Mouse (Mus musculus) hindbrain, embryonic 16.5 days (tissue): ENCODE results near the gene B3galt6. TPM values are rescaled to one million over a fixed set of nuclear protein-coding genes. Genes with fewer than 3 reads are reported as not detected.

Experiments used
- ATAC-seq: fragments of 200-750 bp; cut with Nextera tagmentation; 2 replicates; pipeline ENCODE4 v1.8.0; 2017; ENCODE audit warnings: moderate TSS enrichment, moderate library complexity
- H3K27ac ChIP-seq: fragments of 300-500 bp; sonication (generic); 2 replicates; pipeline ENCODE4 v1.5.1; 2014; ENCODE audit warnings: low read depth, mild to moderate bottlenecking, control low read depth, low read length, moderate library complexity
- H3K27me3 ChIP-seq: fragments of 300-500 bp; sonication (generic); replicated peaks from 2 replicates; pipeline ENCODE4 v1.6.1; 2014; ENCODE audit warnings: low read length; ENCODE audit not compliant: control insufficient read depth, insufficient read depth
- H3K36me3 ChIP-seq: fragments of 300-500 bp; sonication (generic); 2 replicates; pipeline ENCODE4 v1.6.1; 2014; ENCODE audit warnings: mild to moderate bottlenecking, low read length, moderate library complexity, mixed read lengths; ENCODE audit not compliant: control insufficient read depth, insufficient read depth
- H3K4me1 ChIP-seq: fragments of 300-500 bp; sonication (generic); 2 replicates; pipeline ENCODE4 v1.6.1; 2014; ENCODE audit warnings: low read depth, low read length; ENCODE audit not compliant: control insufficient read depth, insufficient read depth
- H3K4me2 ChIP-seq: fragments of 300-500 bp; sonication (generic); 2 replicates; pipeline ENCODE4 v1.6.1; 2014; ENCODE audit warnings: mild to moderate bottlenecking, low read length, control low read depth, moderate library complexity
- H3K4me3 ChIP-seq: fragments of 300-500 bp; sonication (generic); 2 replicates; pipeline ENCODE4 v1.5.1; 2014; ENCODE audit warnings: mild to moderate bottlenecking, low read length, control low read depth, moderate library complexity
- H3K9ac ChIP-seq: fragments of 300-500 bp; sonication (generic); 2 replicates; pipeline ENCODE4 v1.6.1; 2014; ENCODE audit warnings: low read depth, mild to moderate bottlenecking, control low read depth, low read length, moderate library complexity
- H3K9me3 ChIP-seq: fragments of 300-500 bp; sonication (generic); 2 replicates; pipeline ENCODE4 v1.6.1; 2014; ENCODE audit warnings: mild to moderate bottlenecking, low read length, moderate library complexity; ENCODE audit not compliant: control insufficient read depth
- WGBS: fragments of 180-500 bp; shearing (Covaris S2); extraction: QIAGEN DNeasy Blood & Tissue Kit; methylation state at CpG from one replicate; pipeline ENCODE4 v1.1.7; 2014; 5-methylcytosine and 5-hydroxymethylcytosine counted together
- polyA plus RNA-seq: library from polyadenylated mRNA; unstranded; fragments of >200 nt; fragmentation: Nextera tagmentation; extraction: Ambion mirVana; gene quantifications from 2 replicates; pipeline ENCODE4 v1.2.1, GENCODE M21; 2015

Gene B3galt6
- polyA plus RNA-seq, 1 experiment from 2014 or later, result 35.7 TPM

GRCm38 (mm10) chr4:156028580-156028979, 36.1 kb upstream of the B3galt6 start:
- H3K9ac ChIP-seq, result no peak overlapping the region
- H3K36me3 ChIP-seq, result peaks cover 5% of the 10 kb centered on the region; the same call in 1 of the 2 replicates
- peaks cover 20% of the 10 kb centered on the region for H3K4me1 ChIP-seq
- H3K9me3 ChIP-seq, result no peaks in the 10 kb centered on the region
- no peak overlapping the region for H3K27ac ChIP-seq
- no peak overlapping the region for H3K4me3 ChIP-seq
- ATAC-seq, result no peak
- no peaks in the 10 kb centered on the region for H3K27me3 ChIP-seq
- H3K4me2 ChIP-seq, result no peak overlapping the region
- 92% methylated on average over 7 of the region's 7 CpGs for WGBS

GRCm38 (mm10) chr4:156026013-156026412, 33.6 kb upstream of the B3galt6 start, which contains the start of gene Tnfrsf18:
Gene Tnfrsf18 (plus strand): TSS chr4:156026164.
- no peak for ATAC-seq
- H3K4me3 ChIP-seq, result no peak within 1 kb of the TSS
- no peak within 1 kb of the TSS for H3K9ac ChIP-seq
- 54% methylated on average over 4 of the region's 4 CpGs for WGBS
- no peak within 1 kb of the TSS for H3K4me2 ChIP-seq
- no peaks in the 10 kb centered on the region for H3K27me3 ChIP-seq
- peaks cover 8% of the 10 kb centered on the region for H3K4me1 ChIP-seq
- H3K36me3 ChIP-seq, result peaks cover 5% of the 10 kb centered on the region; the same call in 1 of the 2 replicates
- H3K27ac ChIP-seq, result no peak within 1 kb of the TSS
- no peaks in the 10 kb centered on the region for H3K9me3 ChIP-seq

- no peak for ATAC-seq
- Histone ChIP-seq H3K9me3 (no peaks in the 10 kb centered on the region), H3K4me2 (no peak overlapping the region), H3K27me3 (no peaks in the 10 kb centered on the region), H3K4me3 (no peak overlapping the region), H3K27ac (no peak overlapping the region), H3K36me3 (0 out of 2 replicates have a peak, but pooled peaks cover 2% of the 10 kb centered on the region), H3K9ac (no peak overlapping the region), H3K4me1 (no peaks in the 10 kb centered on the region)
- 94% methylated on average over 7 of the region's 7 CpGs for WGBS
Observed at GRCm38 (mm10) chr4:156024184-156024583, 31.7 kb upstream of the B3galt6 start.

GRCm38 (mm10) chr4:156023520-156023919, 31.1 kb upstream of the B3galt6 start:
- H3K27ac ChIP-seq, result no peak overlapping the region
- no peaks in the 10 kb centered on the region for H3K9me3 ChIP-seq
- H3K27me3 ChIP-seq, result no peaks in the 10 kb centered on the region
- H3K4me2 ChIP-seq, result no peak overlapping the region
- 0 out of 2 replicates have a peak, but pooled peaks cover 2% of the 10 kb centered on the region for H3K36me3 ChIP-seq
- H3K9ac ChIP-seq, result no peak overlapping the region
- no peak for ATAC-seq
- no peak overlapping the region for H3K4me3 ChIP-seq
- 86% methylated on average over 9 of the region's 9 CpGs for WGBS
- no peaks in the 10 kb centered on the region for H3K4me1 ChIP-seq

DNA sequence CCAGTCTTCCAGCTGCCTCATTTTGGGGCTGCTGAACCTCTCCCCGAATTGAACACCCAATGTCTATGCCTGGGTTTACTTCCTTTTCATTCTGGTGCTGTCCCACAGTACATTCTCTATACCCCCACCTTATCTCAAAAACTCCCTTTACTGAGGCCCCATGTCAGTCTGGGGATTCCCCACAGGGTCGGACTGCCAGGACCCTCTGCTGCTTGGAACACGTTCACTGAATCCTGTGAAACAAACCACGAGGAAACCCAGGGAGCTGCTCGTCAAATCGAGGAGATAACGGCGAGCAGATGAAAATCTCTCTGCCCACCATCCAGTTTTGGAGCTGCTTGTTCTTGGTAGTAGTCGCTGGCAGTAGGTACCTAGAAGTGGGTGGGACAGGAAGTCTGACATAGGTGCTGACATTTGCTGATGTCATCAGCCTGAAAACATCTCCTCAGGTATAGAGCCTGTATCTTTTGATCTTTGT, 29.5 kb upstream of the B3galt6 start:
- H3K4me2 ChIP-seq, result no peak overlapping the region
- ATAC-seq, result no peak
- no peaks in the 10 kb centered on the region for H3K27me3 ChIP-seq
- no peaks in the 10 kb centered on the region for H3K9me3 ChIP-seq
- H3K4me1 ChIP-seq, result no peaks in the 10 kb centered on the region
- no peak overlapping the region for H3K9ac ChIP-seq
- no peaks in the 10 kb centered on the region for H3K36me3 ChIP-seq
- H3K27ac ChIP-seq, result no peak overlapping the region
- no peak overlapping the region for H3K4me3 ChIP-seq
- WGBS, result 82% methylated on average over 9 of the region's 9 CpGs

- Histone ChIP-seq H3K4me2 (no peak overlapping the region), H3K27me3 (no peaks in the 10 kb centered on the region), H3K9ac (no peak overlapping the region), H3K9me3 (no peaks in the 10 kb centered on the region), H3K36me3 (no peaks in the 10 kb centered on the region), H3K4me3 (no peak overlapping the region), H3K27ac (no peak overlapping the region), H3K4me1 (no peaks in the 10 kb centered on the region)
- WGBS, result 78% methylated on average over 3 of the region's 3 CpGs
- no peak for ATAC-seq
Observed at GRCm38 (mm10) chr4:156021381-156021780, 28.9 kb upstream of the B3galt6 start.

GRCm38 (mm10) chr4:156019771-156020170, 27.3 kb upstream of the B3galt6 start:
- no peak overlapping the region for H3K27ac ChIP-seq
- no peaks in the 10 kb centered on the region for H3K9me3 ChIP-seq
- H3K4me2 ChIP-seq, result no peak overlapping the region
- H3K4me1 ChIP-seq, result no peaks in the 10 kb centered on the region
- H3K27me3 ChIP-seq, result no peaks in the 10 kb centered on the region
- no peak for ATAC-seq
- H3K4me3 ChIP-seq, result no peak overlapping the region
- 93% methylated on average over 12 of the region's 12 CpGs for WGBS
- no peaks in the 10 kb centered on the region for H3K36me3 ChIP-seq
- H3K9ac ChIP-seq, result no peak overlapping the region

DNA sequence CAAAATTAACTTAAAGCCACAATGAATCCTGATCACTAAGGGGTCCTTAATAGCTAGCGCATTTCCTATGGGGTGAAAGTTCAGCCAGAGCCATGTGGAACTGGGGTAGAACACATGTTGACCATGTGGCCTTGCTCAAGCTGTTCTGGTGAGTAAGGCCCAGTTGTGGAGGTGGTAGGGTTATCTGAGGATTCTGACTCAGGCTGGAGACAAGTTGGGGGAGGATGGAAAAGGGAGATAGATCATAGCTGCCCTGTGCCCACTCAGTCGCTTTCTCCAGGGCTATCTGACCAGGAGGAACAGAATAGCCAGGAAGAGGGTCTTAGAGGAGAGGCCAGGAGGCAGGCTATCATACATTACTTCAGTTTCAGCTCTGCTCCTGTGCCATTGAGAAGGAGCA, 22.0 kb upstream of the B3galt6 start:
- peaks cover 22% of the 10 kb centered on the region for H3K36me3 ChIP-seq
- H3K27me3 ChIP-seq, result no peaks in the 10 kb centered on the region
- H3K4me3 ChIP-seq, result no peak overlapping the region
- H3K9ac ChIP-seq, result no peak overlapping the region
- ATAC-seq, result no peak
- no peak overlapping the region for H3K4me2 ChIP-seq
- 97% methylated on average over 2 of the region's 2 CpGs for WGBS
- no peak overlapping the region for H3K27ac ChIP-seq
- no peaks in the 10 kb centered on the region for H3K9me3 ChIP-seq
- H3K4me1 ChIP-seq, result no peaks in the 10 kb centered on the region

DNA sequence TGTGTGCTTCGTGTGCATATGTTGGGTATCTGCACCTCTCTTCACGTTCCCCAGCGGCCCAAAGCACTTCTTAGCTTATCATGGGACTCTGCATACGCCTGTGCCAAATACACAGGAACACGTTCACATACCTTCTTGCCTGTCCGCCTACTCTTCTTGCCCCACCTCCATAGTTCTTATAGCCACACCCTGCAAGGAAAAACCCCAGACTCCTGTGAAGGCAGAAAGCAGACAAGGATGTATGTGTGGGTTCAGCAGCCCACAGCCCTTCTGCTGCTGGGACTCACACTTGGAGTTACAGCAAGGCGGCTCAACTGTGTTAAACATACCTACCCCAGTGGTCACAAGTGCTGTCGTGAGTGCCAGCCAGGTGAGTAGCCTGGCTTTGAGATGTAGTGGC, 21.2 kb upstream of the B3galt6 start, which contains the start of gene Tnfrsf4:
Tnfrsf4 (plus strand) TSS at position 207 of the 400 bp plus-strand sequence.
- H3K4me1 ChIP-seq, result no peaks in the 10 kb centered on the region
- H3K27me3 ChIP-seq, result no peaks in the 10 kb centered on the region
- ATAC-seq, result no peak
- H3K27ac ChIP-seq, result no peak within 1 kb of the TSS
- WGBS, result 88% methylated on average over 8 of the region's 8 CpGs
- no peak within 1 kb of the TSS for H3K4me2 ChIP-seq
- H3K9ac ChIP-seq, result no peak within 1 kb of the TSS
- H3K4me3 ChIP-seq, result no peak within 1 kb of the TSS
- H3K9me3 ChIP-seq, result no peaks in the 10 kb centered on the region
- H3K36me3 ChIP-seq, result peaks cover 30% of the 10 kb centered on the region

GRCm38 (mm10) chr4:156008369-156008768, 15.9 kb upstream of the B3galt6 start:
- WGBS, result 96% methylated on average over 4 of the region's 4 CpGs
- H3K9me3 ChIP-seq, result no peaks in the 10 kb centered on the region

More at GRCm38 (mm10) chr4:156008369-156008768, 15.9 kb upstream of the B3galt6 start:
- Histone ChIP-seq H3K9ac (no peak overlapping the region), H3K4me2 (no peak overlapping the region), H3K4me1 (no peaks in the 10 kb centered on the region), H3K27ac (no peak overlapping the region), H3K27me3 (no peaks in the 10 kb centered on the region), H3K4me3 (no peak overlapping the region), H3K36me3 (peaks cover 55% of the 10 kb centered on the region)
- ATAC-seq, result no peak
